Mouse (Mus musculus) midbrain, embryonic 15.5 days (tissue): ENCODE measurements around the gene Ero1l. TPM values are rescaled to one million over a fixed set of nuclear protein-coding genes. Genes with fewer than 3 reads are reported as not detected.

ENCODE experiments used
- ATAC-seq: fragments of 200-750 bp; cut with Nextera tagmentation; replicated peaks from 2 replicates; pipeline ENCODE4 v1.8.0; 2017; ENCODE audit warnings: moderate TSS enrichment
- H3K27ac ChIP-seq: fragments of 300-500 bp; sonication (generic); 2 replicates; pipeline ENCODE4 v1.5.1; 2015; ENCODE audit warnings: mild to moderate bottlenecking, inconsistent platforms
- H3K27me3 ChIP-seq: fragments of 300-500 bp; sonication (generic); replicated peaks from 2 replicates; pipeline ENCODE4 v1.6.1; 2015; ENCODE audit warnings: inconsistent platforms
- H3K36me3 ChIP-seq: fragments of 300-500 bp; sonication (generic); replicated peaks from 2 replicates; pipeline ENCODE4 v1.6.1; 2015; ENCODE audit warnings: inconsistent platforms
- H3K4me1 ChIP-seq: fragments of 300-500 bp; sonication (generic); 2 replicates; pipeline ENCODE4 v1.6.1; 2015; ENCODE audit warnings: inconsistent platforms
- H3K4me2 ChIP-seq: fragments of 300-500 bp; sonication (generic); 2 replicates; pipeline ENCODE4 v1.6.1; 2015; ENCODE audit warnings: inconsistent platforms, mild to moderate bottlenecking, moderate library complexity
- H3K4me3 ChIP-seq: fragments of 300-500 bp; sonication (generic); 2 replicates; pipeline ENCODE4 v1.5.1; 2015; ENCODE audit warnings: mild to moderate bottlenecking, inconsistent platforms
- H3K9ac ChIP-seq: fragments of 300-500 bp; sonication (generic); 2 replicates; pipeline ENCODE4 v1.6.1; 2015; ENCODE audit warnings: mild to moderate bottlenecking, inconsistent platforms
- H3K9me3 ChIP-seq: fragments of 300-500 bp; sonication (generic); 2 replicates; pipeline ENCODE4 v1.6.1; 2016; ENCODE audit warnings: inconsistent platforms
- WGBS: fragments of 180-500 bp; shearing (Covaris S2); methylation state at CpG from one replicate; pipeline ENCODE4 v1.1.7; 2015; ENCODE audit warnings: mixed read lengths; 5-methylcytosine and 5-hydroxymethylcytosine counted together
- polyA plus RNA-seq: library from polyadenylated mRNA; unstranded; fragments of >200 nt; fragmentation: Nextera tagmentation; extraction: Ambion mirVana; gene quantifications from 2 replicates; pipeline ENCODE4 v1.2.1, GENCODE M21; 2015

Ero1l gene
- 22.1 and 27.1 TPM in 2 replicates for polyA plus RNA-seq

- peaks cover 29% of the 10 kb centered on the region for H3K4me1 ChIP-seq
- H3K9ac ChIP-seq, result peak within 1 kb of the TSS; percentile 87
- ATAC-seq, result peak; percentile 97
- peak within 1 kb of the TSS; percentile 97 for H3K27ac ChIP-seq
- no peaks in the 10 kb centered on the region for H3K36me3 ChIP-seq
- H3K4me3 ChIP-seq, result peak within 1 kb of the TSS; percentile 73
- 2% methylated on average over 67 of the region's 74 CpGs for WGBS
- H3K4me2 ChIP-seq, result peak within 1 kb of the TSS; percentile 53
- H3K9me3 ChIP-seq, result no peaks in the 10 kb centered on the region
- H3K27me3 ChIP-seq, result no peaks in the 10 kb centered on the region
Measured at GRCm38 (mm10) chr14:45318426-45319236, at the start of gene Ero1l. Ero1l (minus strand) TSS chr14:45318771.

- WGBS, result 81% methylated on average over 6 of the region's 6 CpGs
- Histone ChIP-seq H3K9me3 (no peaks in the 10 kb centered on the region), H3K27ac (no peak overlapping the region), H3K9ac (no peak overlapping the region), H3K4me1 (peaks cover 7% of the 10 kb centered on the region; the same call in 1 of the 2 replicates), H3K36me3 (peaks cover 10% of the 10 kb centered on the region), H3K4me3 (no peak overlapping the region), H3K27me3 (no peaks in the 10 kb centered on the region), H3K4me2 (no peak overlapping the region)
- ATAC-seq, result no peak
Measured at GRCm38 (mm10) chr14:45365196-45365587, 46.6 kb upstream of the Ero1l start.

- Histone ChIP-seq H3K9ac (no peak overlapping the region), H3K36me3 (peaks cover 4% of the 10 kb centered on the region), H3K4me3 (no peak overlapping the region), H3K27me3 (no peaks in the 10 kb centered on the region), H3K4me1 (peaks cover 7% of the 10 kb centered on the region; the same call in 1 of the 2 replicates), H3K27ac (no peak overlapping the region), H3K9me3 (no peaks in the 10 kb centered on the region), H3K4me2 (no peak overlapping the region)
- peak; percentile 39; the same call in 1 of the 2 replicates for ATAC-seq
- 66% methylated on average over 16 of the region's 16 CpGs for WGBS
Measured at GRCm38 (mm10) chr14:45364211-45365195, 45.9 kb upstream of the Ero1l start.

- H3K27ac ChIP-seq, result peak within 1 kb of the TSS; percentile 81
- peaks cover 6% of the 10 kb centered on the region for H3K4me1 ChIP-seq
- H3K9ac ChIP-seq, result peak within 1 kb of the TSS; percentile 63
- under 1% methylated on average over 82 of the region's 93 CpGs for WGBS
- H3K27me3 ChIP-seq, result no peaks in the 10 kb centered on the region
- peak within 1 kb of the TSS; percentile 76 for H3K4me2 ChIP-seq
- peak; percentile 98 for ATAC-seq
- H3K36me3 ChIP-seq, result peaks cover 20% of the 10 kb centered on the region
- H3K9me3 ChIP-seq, result no peaks in the 10 kb centered on the region
- peak within 1 kb of the TSS; percentile 63 for H3K4me3 ChIP-seq
Measured at GRCm38 (mm10) chr14:45350931-45351859, 32.6 kb upstream of the Ero1l start, which contains the start of gene Styx. Styx (plus strand) TSS chr14:45351093.

- Histone ChIP-seq H3K4me1 (peaks cover 14% of the 10 kb centered on the region), H3K36me3 (peaks cover 10% of the 10 kb centered on the region; the same call in 1 of the 2 replicates), H3K4me2 (peak within 1 kb of the TSS; percentile 48), H3K4me3 (peak within 1 kb of the TSS; percentile 75), H3K9me3 (no peaks in the 10 kb centered on the region), H3K27me3 (no peaks in the 10 kb centered on the region), H3K27ac (peak within 1 kb of the TSS; percentile 85), H3K9ac (peak within 1 kb of the TSS; percentile 76)
- peak; percentile 97 for ATAC-seq
- WGBS, result 1% methylated on average over 44 of the region's 44 CpGs
Measured at GRCm38 (mm10) chr14:45329589-45330181, 11.1 kb upstream of the Ero1l start, which contains the start of gene Psmc6. Psmc6 (plus strand) TSS chr14:45329788.

- peak overlapping the region; percentile 29; the same call in 1 of the 2 replicates for H3K9ac ChIP-seq
- peak overlapping the region; percentile 48 for H3K4me2 ChIP-seq
- peak overlapping the region; percentile 73 for H3K27ac ChIP-seq
- peaks cover 9% of the 10 kb centered on the region; the same call in 1 of the 2 replicates for H3K36me3 ChIP-seq
- WGBS, result 16% methylated on average over 8 of the region's 8 CpGs
- peak overlapping the region; percentile 75 for H3K4me3 ChIP-seq
- H3K4me1 ChIP-seq, result peaks cover 14% of the 10 kb centered on the region
- H3K9me3 ChIP-seq, result no peaks in the 10 kb centered on the region
- no peaks in the 10 kb centered on the region for H3K27me3 ChIP-seq
- peak; percentile 43 for ATAC-seq
Measured at GRCm38 (mm10) chr14:45329018-45329588, 10.5 kb upstream of the Ero1l start.

GRCm38 (mm10) chr14:45328072-45328713 lies 9.6 kb upstream of the Ero1l start:
- Histone ChIP-seq H3K9me3 (no peaks in the 10 kb centered on the region), H3K4me3 (no peak overlapping the region), H3K27me3 (no peaks in the 10 kb centered on the region), H3K36me3 (peaks cover 7% of the 10 kb centered on the region; the same call in 1 of the 2 replicates), H3K4me1 (peaks cover 14% of the 10 kb centered on the region), H3K27ac (no peak overlapping the region), H3K9ac (no peak overlapping the region), H3K4me2 (no peak overlapping the region)
- no peak for ATAC-seq
- WGBS, result 89% methylated on average over 4 of the region's 4 CpGs

- Histone ChIP-seq H3K9me3 (no peaks in the 10 kb centered on the region), H3K9ac (no peak overlapping the region), H3K36me3 (no peaks in the 10 kb centered on the region), H3K4me3 (no peak overlapping the region), H3K4me1 (no peaks in the 10 kb centered on the region), H3K27ac (no peak overlapping the region), H3K4me2 (no peak overlapping the region), H3K27me3 (no peaks in the 10 kb centered on the region)
- ATAC-seq, result no peak
Measured at GRCm38 (mm10) chr14:45325471-45325870, 6.9 kb upstream of the Ero1l start.

- no peaks in the 10 kb centered on the region for H3K36me3 ChIP-seq
- H3K4me2 ChIP-seq, result no peak overlapping the region
- no peaks in the 10 kb centered on the region for H3K9me3 ChIP-seq
- no peak overlapping the region for H3K27ac ChIP-seq
- no peak for ATAC-seq
- peaks cover 4% of the 10 kb centered on the region for H3K4me1 ChIP-seq
- no peak overlapping the region for H3K4me3 ChIP-seq
- WGBS, result 86% methylated on average over 3 of the region's 3 CpGs
- no peak overlapping the region for H3K9ac ChIP-seq
- no peaks in the 10 kb centered on the region for H3K27me3 ChIP-seq
Measured at GRCm38 (mm10) chr14:45323320-45323719, 4.7 kb upstream of the Ero1l start.

- no peaks in the 10 kb centered on the region for H3K36me3 ChIP-seq
- peaks cover 6% of the 10 kb centered on the region for H3K4me1 ChIP-seq
- no peak overlapping the region for H3K9ac ChIP-seq
- H3K4me2 ChIP-seq, result no peak overlapping the region
- WGBS, result 85% methylated on average over 2 of the region's 2 CpGs
- H3K4me3 ChIP-seq, result no peak overlapping the region
- ATAC-seq, result no peak
- H3K27ac ChIP-seq, result no peak overlapping the region
- H3K9me3 ChIP-seq, result no peaks in the 10 kb centered on the region
- no peaks in the 10 kb centered on the region for H3K27me3 ChIP-seq
Measured at GRCm38 (mm10) chr14:45322450-45322849, 3.9 kb upstream of the Ero1l start.
